Mouse (Mus musculus): Measurements from ENCODE around the gene 5730522E02Rik. TPM values are rescaled to one million over a fixed set of nuclear protein-coding genes. Genes with fewer than 3 reads are reported as not detected.

5730522E02Rik gene
- polyA plus RNA-seq, 1 experiment: 0.29 TPM

- H3K27me3 ChIP-seq (ENCODE audit: control insufficient read depth, insufficient read depth, low read length): no peaks in the 10 kb centered on the region
- TF ChIP-seq CTCF (IDR thresholded peaks at IDR 0.05; ENCODE audit: extremely low read depth, insufficient read depth, insufficient read length, insufficient replicate concordance): no peak
- TF ChIP-seq POLR2A (IDR thresholded peaks at IDR 0.05; ENCODE audit: low read depth, low read length): no peak
- no peaks in the 10 kb centered on the region for H3K4me1 ChIP-seq (ENCODE audit: control insufficient read depth, insufficient read depth, insufficient read length)
- WGBS: 89% methylated on average over 7 of the region's 7 CpGs
- no peak overlapping the region for H3K4me3 ChIP-seq (ENCODE audit: extremely low read depth, insufficient read depth, insufficient read length)
- H3K27ac ChIP-seq (ENCODE audit: insufficient read depth, low read length): no peak overlapping the region
- no peak for DNase-seq (ENCODE audit: low read depth in 1 of 2, low spot score in 2 of 2)
- no peaks in the 10 kb centered on the region for H3K36me3 ChIP-seq (ENCODE audit: control insufficient read depth, insufficient read depth, low read length)
Observed at GRCm38 (mm10) chr11:26086679-26087078, 123.9 kb downstream of the 5730522E02Rik start.

- no peaks in the 10 kb centered on the region for H3K4me1 ChIP-seq (ENCODE audit: control insufficient read depth, insufficient read depth, insufficient read length)
- DNase-seq (ENCODE audit: low read depth in 1 of 2, low spot score in 2 of 2): no peak
- H3K27me3 ChIP-seq (ENCODE audit: control insufficient read depth, insufficient read depth, low read length): no peaks in the 10 kb centered on the region
- H3K36me3 ChIP-seq (ENCODE audit: control insufficient read depth, insufficient read depth, low read length): no peaks in the 10 kb centered on the region
- H3K4me3 ChIP-seq (ENCODE audit: extremely low read depth, insufficient read depth, insufficient read length): no peak overlapping the region
- H3K27ac ChIP-seq (ENCODE audit: insufficient read depth, low read length): no peak overlapping the region
- TF ChIP-seq CTCF (IDR thresholded peaks at IDR 0.05; ENCODE audit: extremely low read depth, insufficient read depth, insufficient read length, insufficient replicate concordance): no peak
- no peak for TF ChIP-seq POLR2A (IDR thresholded peaks at IDR 0.05; ENCODE audit: low read depth, low read length)
- 73% methylated on average over 6 of the region's 6 CpGs for WGBS
Observed at GRCm38 (mm10) chr11:26085380-26086035, 125.1 kb downstream of the 5730522E02Rik start.

GRCm38 (mm10) chr11:26076335-26076734 lies 134.2 kb downstream of the 5730522E02Rik start:
- Histone ChIP-seq H3K27ac (ENCODE audit: insufficient read depth, low read length) (no peak overlapping the region), H3K4me1 (ENCODE audit: control insufficient read depth, insufficient read depth, insufficient read length) (no peaks in the 10 kb centered on the region), H3K27me3 (ENCODE audit: control insufficient read depth, insufficient read depth, low read length) (no peaks in the 10 kb centered on the region; the same call in 1 of the 2 replicates), H3K4me3 (ENCODE audit: extremely low read depth, insufficient read depth, insufficient read length) (no peak overlapping the region), H3K36me3 (ENCODE audit: control insufficient read depth, insufficient read depth, low read length) (no peaks in the 10 kb centered on the region)
- TF ChIP-seq POLR2A (IDR thresholded peaks at IDR 0.05; ENCODE audit: low read depth, low read length) (no peak), CTCF (IDR thresholded peaks at IDR 0.05; ENCODE audit: extremely low read depth, insufficient read depth, insufficient read length, insufficient replicate concordance) (no peak)
- WGBS: 75% methylated on average over 2 of the region's 2 CpGs
- no peak for DNase-seq (ENCODE audit: low read depth in 1 of 2, low spot score in 2 of 2)

- DNase-seq (ENCODE audit: low read depth in 1 of 2, low spot score in 2 of 2): no peak
- Histone ChIP-seq H3K4me1 (ENCODE audit: control insufficient read depth, insufficient read depth, insufficient read length) (no peaks in the 10 kb centered on the region), H3K27ac (ENCODE audit: insufficient read depth, low read length) (no peak overlapping the region), H3K36me3 (ENCODE audit: control insufficient read depth, insufficient read depth, low read length) (no peaks in the 10 kb centered on the region), H3K27me3 (ENCODE audit: control insufficient read depth, insufficient read depth, low read length) (no peaks in the 10 kb centered on the region; the same call in 1 of the 2 replicates), H3K4me3 (ENCODE audit: extremely low read depth, insufficient read depth, insufficient read length) (no peak overlapping the region)
- 81% methylated on average over 6 of the region's 6 CpGs for WGBS
- TF ChIP-seq POLR2A (IDR thresholded peaks at IDR 0.05; ENCODE audit: low read depth, low read length) (no peak), CTCF (IDR thresholded peaks at IDR 0.05; ENCODE audit: extremely low read depth, insufficient read depth, insufficient read length, insufficient replicate concordance) (no peak)
Observed at GRCm38 (mm10) chr11:26075536-26075935, 135.0 kb downstream of the 5730522E02Rik start.

- H3K27me3 ChIP-seq (ENCODE audit: control insufficient read depth, insufficient read depth, low read length): no peaks in the 10 kb centered on the region; the same call in 1 of the 2 replicates
- no peak overlapping the region for H3K27ac ChIP-seq (ENCODE audit: insufficient read depth, low read length)
- no peak for DNase-seq (ENCODE audit: low read depth in 1 of 2, low spot score in 2 of 2)
- 63% methylated on average over 8 of the region's 8 CpGs for WGBS
- no peak overlapping the region for H3K4me3 ChIP-seq (ENCODE audit: extremely low read depth, insufficient read depth, insufficient read length)
- H3K4me1 ChIP-seq (ENCODE audit: control insufficient read depth, insufficient read depth, insufficient read length): no peaks in the 10 kb centered on the region
- no peaks in the 10 kb centered on the region for H3K36me3 ChIP-seq (ENCODE audit: control insufficient read depth, insufficient read depth, low read length)
- TF ChIP-seq POLR2A (IDR thresholded peaks at IDR 0.05; ENCODE audit: low read depth, low read length): no peak
- TF ChIP-seq CTCF (IDR thresholded peaks at IDR 0.05; ENCODE audit: extremely low read depth, insufficient read depth, insufficient read length, insufficient replicate concordance): no peak
Observed at GRCm38 (mm10) chr11:26073638-26074294, 136.8 kb downstream of the 5730522E02Rik start.

- H3K4me1 ChIP-seq (ENCODE audit: control insufficient read depth, insufficient read depth, insufficient read length): no peaks in the 10 kb centered on the region
- no peaks in the 10 kb centered on the region for H3K36me3 ChIP-seq (ENCODE audit: control insufficient read depth, insufficient read depth, low read length)
- no peak for DNase-seq (ENCODE audit: low read depth in 1 of 2, low spot score in 2 of 2)
- 80% methylated on average over 4 of the region's 4 CpGs for WGBS
- TF ChIP-seq CTCF (IDR thresholded peaks at IDR 0.05; ENCODE audit: extremely low read depth, insufficient read depth, insufficient read length, insufficient replicate concordance): no peak
- no peak for TF ChIP-seq POLR2A (IDR thresholded peaks at IDR 0.05; ENCODE audit: low read depth, low read length)
- H3K27ac ChIP-seq (ENCODE audit: insufficient read depth, low read length): no peak overlapping the region
- H3K4me3 ChIP-seq (ENCODE audit: extremely low read depth, insufficient read depth, insufficient read length): no peak overlapping the region
- no peaks in the 10 kb centered on the region for H3K27me3 ChIP-seq (ENCODE audit: control insufficient read depth, insufficient read depth, low read length)
Observed at GRCm38 (mm10) chr11:26072101-26072500, 138.5 kb downstream of the 5730522E02Rik start.

- DNase-seq (ENCODE audit: low read depth in 1 of 2, low spot score in 2 of 2): no peak
- Histone ChIP-seq H3K27ac (ENCODE audit: insufficient read depth, low read length) (no peak overlapping the region), H3K27me3 (ENCODE audit: control insufficient read depth, insufficient read depth, low read length) (no peaks in the 10 kb centered on the region), H3K4me1 (ENCODE audit: control insufficient read depth, insufficient read depth, insufficient read length) (no peaks in the 10 kb centered on the region), H3K36me3 (ENCODE audit: control insufficient read depth, insufficient read depth, low read length) (no peaks in the 10 kb centered on the region), H3K4me3 (ENCODE audit: extremely low read depth, insufficient read depth, insufficient read length) (no peak overlapping the region)
- no peak for TF ChIP-seq POLR2A (IDR thresholded peaks at IDR 0.05; ENCODE audit: low read depth, low read length)
- TF ChIP-seq CTCF (IDR thresholded peaks at IDR 0.05; ENCODE audit: extremely low read depth, insufficient read depth, insufficient read length, insufficient replicate concordance): no peak
- 67% methylated on average over 2 of the region's 2 CpGs for WGBS
Observed at GRCm38 (mm10) chr11:26063252-26063651, 147.3 kb downstream of the 5730522E02Rik start.
